ENCODE assay signal across 9 mouse cellular contexts in genomic region chr11:117127931-117128548, GRCm38 (mm10). TPM values are rescaled to one million over a fixed set of nuclear protein-coding genes. Genes with fewer than 3 reads are reported as not detected.
DNase-seq lines count a peak whose midpoint lies in the region; ATAC-seq and TF ChIP-seq lines count a peak whose summit lies in the region.
"Had no signal": no experiment of that assay in that cellular context is flagged by ENCODE, and none has a peak within 500 bp of the region (broad histone marks: within the 10 kb centered on the region; RNA-seq: fewer than 3 reads in every experiment).

No protein-coding gene starts in this region.

- TF ChIP-seq EP300 in liver, embryonic 14.5 days (IDR thresholded peaks at IDR 0.05; ENCODE audit: low read depth): no peak

- H3K27ac ChIP-seq in cerebellum, adult 2 months (ENCODE audit: insufficient read depth, low read length): peak overlapping the region; percentile 33
- H3K27ac ChIP-seq in embryonic facial prominence, embryonic 10.5 days (replicated peaks): peak overlapping the region; percentile 60
- peak overlapping the region; percentile 97 for H3K27ac ChIP-seq in heart, embryonic 13.5 days (replicated peaks)
- no peak overlapping the region for H3K27ac ChIP-seq in liver, embryonic 14.5 days

- no peak for DNase-seq in cerebellum, adult 2 months
- DNase-seq in cerebellum, postnatal 36 days: no peak
- peak; percentile 27 for DNase-seq in embryonic facial prominence, embryonic 10.5 days (ENCODE audit: low spot score)
- no peak for DNase-seq in liver, embryonic 14.5 days (ENCODE audit: low read depth in 3 of 3, low spot score in 3 of 3)
- DNase-seq in B cell, adult 2 months: no peak
- DNase-seq in c-Kit-positive CD71-positive TER-119-positive erythroid progenitor cells, embryonic 14.5 days (ENCODE audit: low spot score): no peak
- no peak for DNase-seq in layer of hippocampus, adult 9-11 months

- no peak for TF ChIP-seq CTCF in cerebellum, adult 2 months (IDR thresholded peaks at IDR 0.05; ENCODE audit: borderline replicate concordance, insufficient read depth, low read depth, low read length)
- no peak for TF ChIP-seq CTCF in liver, embryonic 14.5 days (IDR thresholded peaks at IDR 0.05; ENCODE audit: low read depth)

- peaks cover 34% of the 10 kb centered on the region for H3K36me3 ChIP-seq in embryonic facial prominence, embryonic 10.5 days (replicated peaks)
- peaks cover 19% of the 10 kb centered on the region for H3K36me3 ChIP-seq in heart, embryonic 13.5 days
- no peaks in the 10 kb centered on the region; the same call in 1 of the 2 replicates for H3K36me3 ChIP-seq in liver, embryonic 14.5 days (replicated peaks; ENCODE audit: control insufficient read depth, insufficient read depth, low read depth)

- peak overlapping the region; percentile 72 for H3K9ac ChIP-seq in heart, embryonic 13.5 days
- no peak overlapping the region for H3K9ac ChIP-seq in liver, embryonic 14.5 days (replicated peaks)

- peak; percentile 56 for ATAC-seq in heart, embryonic 13.5 days (ENCODE audit: extremely low read depth, insufficient number of reproducible peaks, low FRiP score, low TSS enrichment)
- peak; percentile 41 for ATAC-seq in liver, embryonic 14.5 days (ENCODE audit: insufficient read depth)

- H3K27me3 ChIP-seq in cerebellum, adult 2 months (ENCODE audit: control insufficient read depth, insufficient read depth, low read length): no peaks in the 10 kb centered on the region
- H3K27me3 ChIP-seq in embryonic facial prominence, embryonic 10.5 days (replicated peaks; ENCODE audit: low read depth, poor library complexity, severe bottlenecking): no peaks in the 10 kb centered on the region
- no peaks in the 10 kb centered on the region for H3K27me3 ChIP-seq in heart, embryonic 13.5 days (replicated peaks)
- no peaks in the 10 kb centered on the region for H3K27me3 ChIP-seq in liver, embryonic 14.5 days (ENCODE audit: control insufficient read depth, insufficient read depth, low read length)
- H3K27me3 ChIP-seq: megakaryocyte, embryonic 14.5 days had no signal

- peak overlapping the region; percentile 47 for H3K4me2 ChIP-seq in heart, embryonic 13.5 days
- no peak overlapping the region for H3K4me2 ChIP-seq in liver, embryonic 14.5 days (ENCODE audit: low read depth)

- no peak overlapping the region for H3K4me3 ChIP-seq in cerebellum, adult 2 months (replicated peaks; ENCODE audit: insufficient read depth, low read depth, low read length)
- H3K4me3 ChIP-seq in embryonic facial prominence, embryonic 10.5 days: no peak overlapping the region
- H3K4me3 ChIP-seq in heart, embryonic 13.5 days: no peak overlapping the region
- H3K4me3 ChIP-seq in liver, embryonic 14.5 days (ENCODE audit: insufficient read depth in 1 of 2, low read depth in 2 of 2, low read length in 2 of 2): no peak overlapping the region
- H3K4me3 ChIP-seq: megakaryocyte, embryonic 14.5 days had no signal

- H3K9me3 ChIP-seq in embryonic facial prominence, embryonic 10.5 days: no peaks in the 10 kb centered on the region
- H3K9me3 ChIP-seq in heart, embryonic 13.5 days: no peaks in the 10 kb centered on the region
- H3K9me3 ChIP-seq in liver, embryonic 14.5 days (ENCODE audit: control insufficient read depth, low read length): no peaks in the 10 kb centered on the region
- H3K9me3 ChIP-seq: megakaryocyte, embryonic 14.5 days had no signal

- no peak for TF ChIP-seq POLR2A in cerebellum, adult 2 months (IDR thresholded peaks at IDR 0.05; ENCODE audit: borderline replicate concordance, insufficient read depth, low read length)

- H3K4me1 ChIP-seq in cerebellum, adult 2 months (ENCODE audit: control insufficient read depth, insufficient read depth, low read length): peaks cover 76% of the 10 kb centered on the region
- peaks cover 60% of the 10 kb centered on the region for H3K4me1 ChIP-seq in embryonic facial prominence, embryonic 10.5 days
- peaks cover 85% of the 10 kb centered on the region for H3K4me1 ChIP-seq in heart, embryonic 13.5 days
- 0 out of 4 replicates have a peak, but pooled peaks cover 0 to 3% of the 10 kb centered on the region in 2 experiments for H3K4me1 ChIP-seq in liver, embryonic 14.5 days (replicated peaks; ENCODE audit: control insufficient read depth in 2 of 2, insufficient read depth in 2 of 2, low read length in 1 of 2)

- 10% methylated on average over 12 of the region's 12 CpGs for WGBS in cerebellum, adult 2 months
- WGBS in embryonic facial prominence, embryonic 10.5 days: 50% methylated on average over 12 of the region's 12 CpGs
- WGBS in heart, embryonic 13.5 days: 11% methylated on average over 12 of the region's 12 CpGs
- WGBS in liver, embryonic 14.5 days (ENCODE audit: insufficient replicate concordance): 66% methylated on average over 12 of the region's 12 CpGs

RNA-seq across cellular contexts. Expression of gene Sec14l1, which starts 13.1 kb away (rescaled TPM):
- 124 and 137 TPM in 2 replicates for polyA plus RNA-seq in cerebellum, adult 2 months (2012; rRNA removed)
- polyA plus RNA-seq in embryonic facial prominence, embryonic 10.5 days (2016; fragmentation: Nextera tagmentation; extraction: Ambion mirVana): 50.6 and 51.8 TPM in 2 replicates
- 44.5 and 45.3 TPM in 2 replicates for polyA plus RNA-seq in heart, embryonic 13.5 days (2015; fragmentation: Nextera tagmentation; extraction: Ambion mirVana)
- polyA plus RNA-seq in liver, embryonic 14.5 days (2012; rRNA removed): 12.3 and 13.0 TPM in 2 replicates
- polyA plus RNA-seq in liver, embryonic 14.5 days (2014; fragmentation: Nextera tagmentation; extraction: Ambion mirVana): 10.5 and 12.8 TPM in 2 replicates
